Mouse (Mus musculus) liver, postnatal 0 days (tissue): ENCODE measurements around the gene Porcn. TPM values are rescaled to one million over a fixed set of nuclear protein-coding genes. Genes with fewer than 3 reads are reported as not detected.
A peak's percentile ranks its signal among the peaks of the same experiment; 100 is the strongest.

ENCODE experiments used
- ATAC-seq: fragments of 200-750 bp; cut with Nextera tagmentation; 2 replicates; pipeline ENCODE4 v1.8.0; 2017; ENCODE audit warnings: mild to moderate bottlenecking, moderate library complexity
- DNase-seq: peaks from one replicate; pipeline ENCODE4 v3.0.0-alpha.2; 2016
- H3K27ac ChIP-seq: fragments of 300-500 bp; sonication (generic); 2 replicates; pipeline ENCODE4 v1.5.1; 2014; ENCODE audit warnings: antibody characterized with exemption, moderate library complexity, mild to moderate bottlenecking, low read depth
- H3K27me3 ChIP-seq: fragments of 300-500 bp; sonication (generic); 2 replicates; pipeline ENCODE4 v1.6.1; 2014; ENCODE audit warnings: low read length, control low read depth, mixed read lengths; ENCODE audit not compliant: insufficient read depth
- H3K36me3 ChIP-seq: fragments of 300-500 bp; sonication (generic); replicated peaks from 2 replicates; pipeline ENCODE4 v1.6.1; 2014; ENCODE audit warnings: mild to moderate bottlenecking, control low read depth, low read length, moderate library complexity, mixed read lengths; ENCODE audit not compliant: insufficient read depth
- H3K4me1 ChIP-seq: fragments of 300-500 bp; sonication (generic); 2 replicates; pipeline ENCODE4 v1.6.1; 2014; ENCODE audit warnings: antibody characterized with exemption, mild to moderate bottlenecking, control low read depth; ENCODE audit not compliant: insufficient read depth
- H3K4me2 ChIP-seq: fragments of 300-500 bp; sonication (generic); 2 replicates; pipeline ENCODE4 v1.6.1; 2014; ENCODE audit warnings: low read depth, mild to moderate bottlenecking, low read length, moderate library complexity, mixed read lengths
- H3K4me3 ChIP-seq: fragments of 300-500 bp; sonication (generic); 2 replicates; pipeline ENCODE4 v1.5.1; 2014; ENCODE audit warnings: low read depth, low read length
- H3K9ac ChIP-seq: fragments of 300-500 bp; sonication (generic); replicated peaks from 2 replicates; pipeline ENCODE4 v1.6.1; 2014; ENCODE audit warnings: mild to moderate bottlenecking, moderate library complexity
- H3K9me3 ChIP-seq: fragments of 300-500 bp; sonication (generic); 2 replicates; pipeline ENCODE4 v1.6.1; 2016; ENCODE audit warnings: mild to moderate bottlenecking, control low read depth, low read length, mixed read lengths
- EP300 ChIP-seq: IDR thresholded peaks from 2 replicates; pipeline ENCODE4 v1.6.1; 2016; ENCODE audit warnings: antibody characterized with exemption, low read depth, mild to moderate bottlenecking
- WGBS: fragments of 180-500 bp; shearing (Covaris S2); extraction: QIAGEN DNeasy Blood & Tissue Kit; methylation state at CpG from one replicate; pipeline ENCODE4 v1.1.7; 2014; ENCODE audit not compliant: insufficient replicate concordance; 5-methylcytosine and 5-hydroxymethylcytosine counted together
- polyA plus RNA-seq: library from polyadenylated mRNA; unstranded; fragments of >200 nt; fragmentation: Nextera tagmentation; extraction: Ambion mirVana; gene quantifications from 2 replicates; pipeline ENCODE4 v1.2.1, GENCODE M21; 2015

Gene Porcn
- polyA plus RNA-seq, 1 experiment from 2014 or later = 1.5 TPM

- Histone ChIP-seq H3K4me2 (peak within 1 kb of the TSS; percentile 78), H3K27me3 (no peaks in the 10 kb centered on the region), H3K9ac (peak within 1 kb of the TSS; percentile 74), H3K27ac (peak within 1 kb of the TSS; percentile 98), H3K9me3 (no peaks in the 10 kb centered on the region), H3K4me3 (peak within 1 kb of the TSS; percentile 62), H3K4me1 (no peaks in the 10 kb centered on the region), H3K36me3 (peaks cover 33% of the 10 kb centered on the region)
- 26% methylated on average over 58 of the region's 65 CpGs for WGBS
- no peak for TF ChIP-seq EP300
- ATAC-seq (peak; percentile 96), DNase-seq (peak; percentile 88)
Measured at GRCm38 (mm10) chrX:8145153-8145991, 61.0 kb downstream of the Porcn start, which contains the start of gene Rbm3. Gene Rbm3, minus strand, starts transcription at chrX:8145880.

Other genes starting within 250 kb of the Porcn start
- 39.8 and 43.2 TPM in 2 replicates for gene Gata1, start 228.5 kb downstream of the Porcn start, polyA plus RNA-seq
- 2.6 and 4.3 TPM in 2 replicates for gene Glod5, start 188.0 kb downstream of the Porcn start, polyA plus RNA-seq
- 13.9 and 15.8 TPM in 2 replicates for gene Suv39h1, start 131.8 kb downstream of the Porcn start, polyA plus RNA-seq
- 2.4 and 2.9 TPM in 2 replicates for gene Was, start 116.0 kb downstream of the Porcn start, polyA plus RNA-seq
- 4.6 and 5.6 TPM in 2 replicates for gene Wdr13, start 73.6 kb downstream of the Porcn start, polyA plus RNA-seq
- 413 and 415 TPM in 2 replicates for gene Rbm3, start 60.6 kb downstream of the Porcn start, polyA plus RNA-seq
- gene Tbc1d25, start 30.3 kb downstream of the Porcn start, polyA plus RNA-seq = 2.1 and 2.2 TPM in 2 replicates
- 74.7 and 84.5 TPM in 2 replicates for gene Ebp, start 13.0 kb downstream of the Porcn start, polyA plus RNA-seq
- gene Ftsj1, start 45.9 kb upstream of the Porcn start, polyA plus RNA-seq = 16.4 and 17.7 TPM in 2 replicates
- gene Slc38a5, start 64.6 kb upstream of the Porcn start, polyA plus RNA-seq = 32.0 and 35.9 TPM in 2 replicates
- gene Ssxb10, start 120.9 kb upstream of the Porcn start, polyA plus RNA-seq = not detected in 2 replicates
- not detected in 2 replicates for gene Ssxb9, start 160.5 kb upstream of the Porcn start, polyA plus RNA-seq
- not detected in 2 replicates for gene Ssxb1, start 206.8 kb upstream of the Porcn start, polyA plus RNA-seq